Mouse (Mus musculus) forebrain, embryonic 16.5 days (tissue): ENCODE results near the gene Spaar. TPM values are rescaled to one million over a fixed set of nuclear protein-coding genes. Genes with fewer than 3 reads are reported as not detected.

Source experiments
- polyA plus RNA-seq: library from polyadenylated mRNA; unstranded; fragments of >200 nt; fragmentation: Nextera tagmentation; extraction: Ambion mirVana; gene quantifications from 2 replicates; pipeline ENCODE4 v1.2.1, GENCODE M21; 2015

Spaar gene
- polyA plus RNA-seq, 1 experiment from 2014 or later, result 0.10 TPM

Other genes starting within 250 kb of the Spaar start
- not detected in 2 replicates for gene Sit1, start 246.3 kb upstream of the Spaar start, polyA plus RNA-seq
- 62.0 and 63.1 TPM in 2 replicates for gene Ccdc107, start 237.1 kb upstream of the Spaar start, polyA plus RNA-seq
- gene Arhgef39, start 230.3 kb upstream of the Spaar start, polyA plus RNA-seq, result 17.4 and 18.8 TPM in 2 replicates
- gene Car9, start 223.1 kb upstream of the Spaar start, polyA plus RNA-seq, result 0.16 and 0.20 TPM in 2 replicates
- 10.5 and 13.2 TPM in 2 replicates for gene Tpm2, start 206.3 kb upstream of the Spaar start, polyA plus RNA-seq
- gene Creb3, start 167.7 kb upstream of the Spaar start, polyA plus RNA-seq, result 83.5 and 91.1 TPM in 2 replicates
- gene Tln1, start 167.3 kb upstream of the Spaar start, polyA plus RNA-seq, result 49.5 and 54.6 TPM in 2 replicates
- 27.0 and 30.5 TPM in 2 replicates for gene Rgp1, start 151.3 kb upstream of the Spaar start, polyA plus RNA-seq
- gene Gba2, start 151.2 kb upstream of the Spaar start, polyA plus RNA-seq, result 62.3 and 64.6 TPM in 2 replicates
- 1.5 and 1.7 TPM in 2 replicates for gene Msmp, start 145.5 kb upstream of the Spaar start, polyA plus RNA-seq
- gene Npr2, start 98.1 kb upstream of the Spaar start, polyA plus RNA-seq, result 13.3 and 15.0 TPM in 2 replicates
- gene Spag8, start 76.4 kb upstream of the Spaar start, polyA plus RNA-seq, result 5.2 and 5.8 TPM in 2 replicates
- gene Hint2, start 73.6 kb upstream of the Spaar start, polyA plus RNA-seq, result 61.1 and 66.3 TPM in 2 replicates
- gene Tmem8b, start 61.1 kb upstream of the Spaar start, polyA plus RNA-seq, result 14.6 and 15.5 TPM in 2 replicates
- gene Fam221b, start 60.9 kb upstream of the Spaar start, polyA plus RNA-seq, result 1.3 and 1.5 TPM in 2 replicates
- not detected in 2 replicates for gene Olfr70, start 29.2 kb upstream of the Spaar start, polyA plus RNA-seq
- 0.09 TPM in 1 of 2 replicates, not detected in the other for gene Olfr71, start 19.8 kb upstream of the Spaar start, polyA plus RNA-seq
- gene Hrct1, start 2.8 kb upstream of the Spaar start, polyA plus RNA-seq, result 0.34 and 0.47 TPM in 2 replicates
- not detected in 2 replicates for gene Olfr159, start 41.0 kb downstream of the Spaar start, polyA plus RNA-seq
- not detected in 2 replicates for gene Olfr156, start 93.9 kb downstream of the Spaar start, polyA plus RNA-seq
- not detected in 2 replicates for gene Olfr157, start 110.2 kb downstream of the Spaar start, polyA plus RNA-seq
- not detected in 2 replicates for gene Olfr155, start 121.5 kb downstream of the Spaar start, polyA plus RNA-seq
- gene Reck, start 145.5 kb downstream of the Spaar start, polyA plus RNA-seq, result 4.8 and 5.1 TPM in 2 replicates
- gene Glipr2, start 227.4 kb downstream of the Spaar start, polyA plus RNA-seq, result 27.2 and 28.8 TPM in 2 replicates